Mouse (Mus musculus) cerebellum, adult 2 months (tissue): ENCODE results near the gene Stox2. TPM values are rescaled to one million over a fixed set of nuclear protein-coding genes. Genes with fewer than 3 reads are reported as not detected.

Experiments
- DNase-seq, 2 experiments: peaks; one replicate each; pipeline ENCODE4 v3.0.0; 2021
- H3K27ac ChIP-seq: fragments of 200-500 bp; 2 replicates; pipeline ENCODE4 v1.5.1; 2012; ENCODE audit warnings: low read length, control low read depth, inconsistent platforms; ENCODE audit not compliant: insufficient read depth
- H3K27me3 ChIP-seq: fragments of 200-500 bp; 2 replicates; pipeline ENCODE4 v1.6.1; 2012; ENCODE audit warnings: inconsistent platforms, mild to moderate bottlenecking, low read length, moderate library complexity; ENCODE audit not compliant: control insufficient read depth, insufficient read depth
- H3K4me1 ChIP-seq: fragments of 200-500 bp; 2 replicates; pipeline ENCODE4 v1.6.1; 2011; ENCODE audit warnings: low read length; ENCODE audit not compliant: control insufficient read depth, insufficient read depth
- H3K4me3 ChIP-seq: fragments of 200-500 bp; replicated peaks from 2 replicates; pipeline ENCODE3; 2011; ENCODE audit warnings: mild to moderate bottlenecking, low read depth, low read length, control low read depth; ENCODE audit not compliant: insufficient read depth
- CTCF ChIP-seq: fragments of 200-500 bp; IDR thresholded peaks from 2 replicates; pipeline ENCODE4 v1.5.1; 2011; ENCODE audit warnings: low read depth, mild to moderate bottlenecking, control low read depth, low read length, moderate library complexity, borderline replicate concordance; ENCODE audit not compliant: insufficient read depth
- POLR2A ChIP-seq: fragments of 200-500 bp; IDR thresholded peaks from 2 replicates; pipeline ENCODE4 v1.6.1; 2011; ENCODE audit warnings: low read length, control low read depth, borderline replicate concordance; ENCODE audit not compliant: insufficient read depth
- WGBS: fragments of 180-500 bp; shearing (Covaris S2); methylation state at CpG from one replicate; pipeline ENCODE4 v1.1.7; 2018; 5-methylcytosine and 5-hydroxymethylcytosine counted together
- polyA plus RNA-seq: library from polyadenylated mRNA; depleted of rRNA; stranded (reverse); fragments of >200 nt; gene quantifications from 2 replicates; pipeline ENCODE4 v1.2.3, GENCODE M21; 2012

The Stox2 gene
- polyA plus RNA-seq, 1 experiment = 19.3 TPM

GRCm38 (mm10) chr8:47242207-47243004 lies 203.8 kb downstream of the Stox2 start:
- H3K27me3 ChIP-seq = no peaks in the 10 kb centered on the region
- WGBS = 2% methylated on average over 17 of the region's 17 CpGs
- no peak for TF ChIP-seq CTCF
- TF ChIP-seq POLR2A = peak; percentile 44; the same call in 1 of the 2 replicates
- DNase-seq = peak; percentile 77 to 88
- H3K27ac ChIP-seq = no peak overlapping the region; the same call in 1 of the 2 replicates
- H3K4me1 ChIP-seq = no peaks in the 10 kb centered on the region; the same call in 1 of the 2 replicates
- H3K4me3 ChIP-seq = peak overlapping the region; percentile 47

- peak overlapping the region; percentile 47 for H3K4me3 ChIP-seq
- no peaks in the 10 kb centered on the region; the same call in none of the 2 replicates for H3K4me1 ChIP-seq
- DNase-seq = peak in 1 of 2 experiments; percentile 36
- WGBS = 10% methylated on average over 13 of the region's 13 CpGs
- TF ChIP-seq POLR2A (no peak), CTCF (no peak)
- H3K27ac ChIP-seq = 0 out of 2 replicates have a peak overlapping the region, but pooled peaks have one; percentile 15
- no peaks in the 10 kb centered on the region for H3K27me3 ChIP-seq
These were observed 204.6 kb downstream of the Stox2 start for GRCm38 (mm10) chr8:47241421-47242078.

GRCm38 (mm10) chr8:47240871-47241270 lies 205.3 kb downstream of the Stox2 start:
- H3K27ac ChIP-seq = no peak overlapping the region
- DNase-seq = peak in 1 of 2 experiments; percentile 7
- no peaks in the 10 kb centered on the region; the same call in none of the 2 replicates for H3K4me1 ChIP-seq
- TF ChIP-seq CTCF = no peak
- no peak for TF ChIP-seq POLR2A
- WGBS = 81% methylated on average over 4 of the region's 4 CpGs
- H3K4me3 ChIP-seq = no peak overlapping the region
- H3K27me3 ChIP-seq = no peaks in the 10 kb centered on the region

- Histone ChIP-seq H3K4me3 (no peak overlapping the region), H3K27ac (no peak overlapping the region), H3K27me3 (no peaks in the 10 kb centered on the region), H3K4me1 (peaks cover 2% of the 10 kb centered on the region)
- no peak for DNase-seq
- no peak for TF ChIP-seq POLR2A
- no peak for TF ChIP-seq CTCF
- 46% methylated on average over 7 of the region's 7 CpGs for WGBS
These were observed 205.9 kb downstream of the Stox2 start for GRCm38 (mm10) chr8:47240266-47240665.

- Histone ChIP-seq H3K27ac (no peak overlapping the region), H3K4me1 (peaks cover 5% of the 10 kb centered on the region), H3K27me3 (no peaks in the 10 kb centered on the region), H3K4me3 (no peak overlapping the region)
- TF ChIP-seq CTCF (no peak), POLR2A (no peak)
- WGBS = 74% methylated on average over 3 of the region's 3 CpGs
- DNase-seq = no peak
These were observed 214.1 kb downstream of the Stox2 start for GRCm38 (mm10) chr8:47232081-47232480.

GRCm38 (mm10) chr8:47230057-47230456 lies 216.1 kb downstream of the Stox2 start:
- WGBS = 93% methylated on average over 5 of the region's 5 CpGs
- no peak for DNase-seq
- TF ChIP-seq POLR2A (no peak), CTCF (no peak)
- Histone ChIP-seq H3K27ac (no peak overlapping the region), H3K4me3 (no peak overlapping the region), H3K4me1 (peaks cover under 1% of the 10 kb centered on the region; the same call in 1 of the 2 replicates), H3K27me3 (no peaks in the 10 kb centered on the region)

GRCm38 (mm10) chr8:47221851-47222250 lies 224.3 kb downstream of the Stox2 start:
- peaks cover 19% of the 10 kb centered on the region for H3K4me1 ChIP-seq
- no peak overlapping the region for H3K4me3 ChIP-seq
- no peak overlapping the region for H3K27ac ChIP-seq
- TF ChIP-seq POLR2A = no peak
- no peak for TF ChIP-seq CTCF
- no peaks in the 10 kb centered on the region for H3K27me3 ChIP-seq
- 87% methylated on average over 5 of the region's 5 CpGs for WGBS
- DNase-seq = no peak

- TF ChIP-seq CTCF = no peak
- TF ChIP-seq POLR2A = no peak
- H3K27ac ChIP-seq = no peak overlapping the region
- WGBS = 41% methylated on average over 10 of the region's 10 CpGs
These were observed 225.0 kb downstream of the Stox2 start for GRCm38 (mm10) chr8:47221191-47221590.

More at GRCm38 (mm10) chr8:47221191-47221590, 225.0 kb downstream of the Stox2 start:
- H3K27me3 ChIP-seq = no peaks in the 10 kb centered on the region
- H3K4me1 ChIP-seq = peaks cover 19% of the 10 kb centered on the region
- DNase-seq = no peak
- H3K4me3 ChIP-seq = no peak overlapping the region
